Mouse (Mus musculus): Measurements from ENCODE around the gene Ssx2ip.
A peak's percentile ranks its signal among the peaks of the same experiment; 100 is the strongest.
"Not testable (repeated sequence)": the region's sequence is repeated elsewhere in the genome, so short reads cannot be mapped to it uniquely, and the experiment has no call there.

Gene Ssx2ip

DNA sequence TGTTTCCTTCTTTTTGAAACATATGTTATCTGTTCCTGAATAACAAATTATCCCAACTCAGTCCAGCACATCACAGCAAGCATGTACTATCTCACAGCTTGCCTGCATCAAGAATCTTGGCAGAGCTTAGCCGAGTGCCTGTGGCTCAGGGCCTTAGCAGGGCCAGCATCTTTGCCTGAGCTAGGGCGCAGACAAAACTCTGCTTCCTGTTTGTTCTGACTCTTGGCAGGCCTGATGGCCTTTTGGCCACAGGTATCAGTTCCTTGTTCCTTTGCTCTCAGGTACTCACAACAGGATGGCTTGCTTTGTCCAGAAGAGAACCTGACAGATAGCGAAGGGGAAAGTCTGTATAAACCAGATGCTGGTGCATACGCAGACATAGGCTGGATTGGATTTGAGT lies 9.6 kb downstream of the Ssx2ip start:
- Histone ChIP-seq H3K36me3 (ENCODE audit: control insufficient read depth, insufficient read depth, low read length, poor library complexity, severe bottlenecking) (no peaks in the 10 kb centered on the region), H3K27me3 (ENCODE audit: control insufficient read depth, insufficient read depth, low read length, poor library complexity, severe bottlenecking) (no peaks in the 10 kb centered on the region)
- DNase-seq (ENCODE audit: low read depth, low spot score) = peak; percentile 7

DNA sequence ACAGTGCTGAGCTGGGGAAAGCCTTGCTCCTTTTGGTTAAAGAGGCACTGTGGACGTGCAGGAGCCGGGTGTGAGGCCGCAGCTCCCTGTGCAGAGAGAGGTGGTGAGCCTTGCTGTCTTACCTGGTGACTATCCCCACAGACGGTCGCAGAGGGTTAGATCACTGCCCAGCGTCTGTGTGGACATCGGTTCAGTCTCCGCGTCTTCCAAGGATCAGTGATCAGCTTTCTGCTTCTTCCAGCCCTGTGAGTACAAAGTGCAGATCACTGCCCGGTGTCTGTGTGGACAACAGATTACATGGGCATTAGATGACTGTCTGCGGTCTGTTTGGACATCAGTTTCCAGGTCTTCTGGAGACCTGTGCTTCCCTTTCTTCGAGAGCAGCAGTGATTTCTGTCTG lies 10.1 kb downstream of the Ssx2ip start:
- H3K36me3 ChIP-seq (ENCODE audit: control insufficient read depth, insufficient read depth, low read length, poor library complexity, severe bottlenecking) = no peaks in the 10 kb centered on the region
- no peak for DNase-seq (ENCODE audit: low read depth, low spot score)
- H3K27me3 ChIP-seq (ENCODE audit: control insufficient read depth, insufficient read depth, low read length, poor library complexity, severe bottlenecking) = no peaks in the 10 kb centered on the region

DNA sequence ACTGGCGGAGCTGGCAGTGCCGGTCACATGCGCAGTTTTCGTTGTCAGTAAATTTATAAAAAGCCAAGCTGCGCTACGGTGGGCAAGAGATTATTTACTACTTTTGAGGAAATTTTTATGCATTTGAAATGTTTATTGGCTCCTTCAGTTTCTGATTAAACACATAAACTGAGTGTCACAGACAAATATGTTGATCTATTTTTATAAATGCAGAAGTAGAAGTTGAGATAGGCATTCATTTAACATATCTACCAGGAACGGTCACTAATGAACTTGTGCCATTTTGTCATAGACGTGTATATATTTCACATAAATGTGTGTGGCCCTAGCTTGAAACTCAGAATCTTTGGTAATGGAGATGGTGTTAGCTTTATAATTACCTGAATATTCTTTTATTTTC lies 13.4 kb downstream of the Ssx2ip start:
- DNase-seq (ENCODE audit: low read depth, low spot score) = no peak
- Histone ChIP-seq H3K36me3 (ENCODE audit: control insufficient read depth, insufficient read depth, low read length, poor library complexity, severe bottlenecking) (no peaks in the 10 kb centered on the region), H3K27me3 (ENCODE audit: control insufficient read depth, insufficient read depth, low read length, poor library complexity, severe bottlenecking) (no peaks in the 10 kb centered on the region)

DNA sequence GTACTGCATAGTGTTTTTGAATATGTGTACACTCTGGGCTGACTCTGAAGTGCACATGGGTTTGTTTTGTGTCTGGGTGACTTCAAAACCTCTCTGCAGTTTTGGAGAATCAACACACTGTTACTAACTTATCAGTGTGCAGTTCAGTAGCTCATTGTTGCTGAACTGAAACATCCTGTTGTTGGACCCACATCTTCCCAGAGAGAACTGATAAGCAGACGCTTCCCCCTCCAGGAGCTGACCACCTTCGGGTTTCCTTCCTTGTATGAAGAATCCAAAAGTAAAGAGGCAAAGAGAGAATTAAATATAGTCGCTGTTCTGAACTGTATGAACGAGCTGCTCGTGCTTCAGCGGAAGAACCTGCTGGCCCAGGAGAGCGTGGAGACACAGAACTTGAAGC lies 14.5 kb downstream of the Ssx2ip start:
- no peaks in the 10 kb centered on the region for H3K27me3 ChIP-seq (ENCODE audit: control insufficient read depth, insufficient read depth, low read length, poor library complexity, severe bottlenecking)
- DNase-seq (ENCODE audit: low read depth, low spot score) = no peak
- no peaks in the 10 kb centered on the region for H3K36me3 ChIP-seq (ENCODE audit: control insufficient read depth, insufficient read depth, low read length, poor library complexity, severe bottlenecking)

DNA sequence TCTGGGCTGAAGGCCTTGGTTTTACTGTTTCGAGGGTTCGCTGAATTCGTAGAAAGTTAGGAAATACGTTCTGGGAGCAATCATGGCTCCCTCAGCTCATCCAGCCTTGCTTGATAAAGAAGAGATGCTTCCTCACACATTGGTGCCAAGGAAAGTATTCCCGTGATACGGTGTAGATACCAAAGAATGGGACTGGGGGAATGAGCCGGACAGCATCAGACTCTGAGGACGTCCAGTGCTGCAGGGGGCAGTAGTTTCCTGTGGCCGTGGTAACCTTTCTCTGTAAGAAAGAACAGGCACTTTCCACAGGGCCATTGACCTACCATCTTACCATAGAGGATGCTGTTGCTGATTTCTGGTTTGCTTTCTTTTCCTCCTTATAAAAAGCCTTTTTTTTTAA lies 15.1 kb downstream of the Ssx2ip start:
- Histone ChIP-seq H3K36me3 (ENCODE audit: control insufficient read depth, insufficient read depth, low read length, poor library complexity, severe bottlenecking) (no peaks in the 10 kb centered on the region), H3K27me3 (ENCODE audit: control insufficient read depth, insufficient read depth, low read length, poor library complexity, severe bottlenecking) (no peaks in the 10 kb centered on the region)
- no peak for DNase-seq (ENCODE audit: low read depth, low spot score)

DNA sequence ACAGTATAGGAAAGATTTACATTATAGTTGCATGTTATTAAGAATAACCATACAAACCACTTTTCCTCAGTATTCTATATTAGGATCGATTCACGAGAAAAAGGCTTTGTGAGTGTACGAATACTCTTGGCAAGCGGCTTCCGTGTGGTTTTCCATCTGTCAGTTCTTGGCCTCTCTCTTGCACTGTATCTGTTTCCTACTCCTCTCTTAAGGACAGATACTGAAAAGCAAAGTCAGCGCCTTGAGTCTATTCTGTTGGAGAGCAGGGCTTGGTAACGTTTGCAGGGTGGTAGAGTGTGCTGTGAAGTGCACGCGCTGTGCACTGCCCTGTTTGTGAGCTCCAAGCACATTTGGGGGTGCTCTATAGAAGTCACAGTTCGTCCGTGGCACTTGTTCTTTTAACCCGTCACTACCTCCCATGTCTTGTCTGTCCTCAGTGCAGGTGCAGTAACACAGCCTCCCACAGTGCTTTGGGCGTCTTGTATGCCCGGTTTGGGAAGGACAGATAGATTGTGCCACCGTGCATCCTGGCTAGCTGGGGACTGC lies 15.6 kb downstream of the Ssx2ip start:
- Histone ChIP-seq H3K36me3 (ENCODE audit: control insufficient read depth, insufficient read depth, low read length, poor library complexity, severe bottlenecking) (no peaks in the 10 kb centered on the region), H3K27me3 (ENCODE audit: control insufficient read depth, insufficient read depth, low read length, poor library complexity, severe bottlenecking) (no peaks in the 10 kb centered on the region)
- DNase-seq (ENCODE audit: low read depth, low spot score) = no peak

DNA sequence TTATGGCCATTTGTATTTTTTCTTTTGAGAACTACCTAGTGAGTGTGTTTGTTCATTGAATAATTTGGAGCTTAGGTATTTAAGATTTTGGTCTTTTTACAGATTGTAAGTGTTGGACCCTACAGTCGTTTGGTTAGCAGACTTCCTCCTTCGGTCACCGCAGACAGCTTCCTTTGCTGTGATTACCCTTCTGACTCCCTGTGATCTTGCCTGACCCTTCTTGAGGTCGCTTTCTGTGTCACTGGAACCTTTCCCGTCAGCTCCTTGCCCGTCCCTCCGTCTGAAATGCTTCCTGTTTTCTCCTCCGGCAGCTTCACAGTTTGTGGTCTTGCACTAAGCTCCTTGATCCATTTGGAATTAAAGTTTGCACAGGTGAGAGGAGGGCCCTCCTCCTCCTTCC lies 17.3 kb downstream of the Ssx2ip start:
- Histone ChIP-seq H3K36me3 (ENCODE audit: control insufficient read depth, insufficient read depth, low read length, poor library complexity, severe bottlenecking) (no peaks in the 10 kb centered on the region), H3K27me3 (ENCODE audit: control insufficient read depth, insufficient read depth, low read length, poor library complexity, severe bottlenecking) (no peaks in the 10 kb centered on the region)
- DNase-seq (ENCODE audit: low read depth, low spot score) = no peak

DNA sequence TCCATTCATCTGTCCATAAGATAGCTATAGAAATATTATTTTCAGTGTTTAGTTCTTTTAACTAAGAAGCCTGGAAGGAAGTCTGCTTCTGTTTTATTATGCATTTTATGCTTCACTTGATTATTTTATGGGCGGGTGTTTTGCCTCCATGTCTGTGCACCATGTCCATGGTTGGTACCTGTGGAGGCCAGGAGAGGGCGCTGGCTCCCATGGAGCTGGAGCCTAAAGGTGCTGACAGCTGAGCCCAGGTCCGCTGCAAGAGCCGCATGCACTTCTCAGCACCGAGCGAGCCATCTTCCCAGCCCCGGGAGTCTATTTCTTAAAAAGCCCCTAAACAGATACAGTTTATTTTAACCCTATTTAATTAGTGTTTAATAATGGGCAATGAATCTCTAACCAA lies 19.3 kb downstream of the Ssx2ip start:
- H3K36me3 ChIP-seq (ENCODE audit: control insufficient read depth, insufficient read depth, low read length, poor library complexity, severe bottlenecking) = no peaks in the 10 kb centered on the region
- H3K27me3 ChIP-seq (ENCODE audit: control insufficient read depth, insufficient read depth, low read length, poor library complexity, severe bottlenecking) = no peaks in the 10 kb centered on the region
- peak; percentile 11 for DNase-seq (ENCODE audit: low read depth, low spot score)

DNA sequence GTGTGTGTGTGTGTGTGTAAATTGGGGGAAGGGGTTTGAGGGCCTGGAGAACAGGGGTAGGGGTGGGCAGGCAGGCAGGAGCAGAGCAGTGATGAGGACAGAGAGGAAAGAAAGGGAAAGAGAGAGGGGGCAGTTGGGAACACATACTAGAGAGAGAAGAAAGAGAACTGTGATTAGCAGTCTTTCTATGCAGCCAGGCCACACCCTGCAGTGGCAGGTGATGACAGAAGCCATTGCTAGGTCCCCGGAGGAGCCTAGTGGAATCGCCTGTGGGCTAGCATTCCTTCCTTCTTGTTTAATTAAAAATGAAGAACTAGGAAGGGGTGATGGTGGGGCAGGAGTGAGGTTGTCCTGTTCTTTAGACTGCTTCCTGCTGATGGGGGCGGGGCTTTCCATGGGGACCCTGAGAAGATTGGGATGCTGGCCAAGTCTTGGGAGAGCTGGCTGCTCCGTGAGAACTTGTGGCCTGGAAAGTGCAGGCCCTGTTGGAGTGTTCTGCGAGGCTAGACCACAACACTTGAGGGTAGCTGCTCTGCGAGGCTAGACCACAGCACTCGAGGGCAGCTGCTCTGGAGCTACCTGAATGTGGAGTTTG lies 20.0 kb downstream of the Ssx2ip start:
- Histone ChIP-seq H3K27me3 (ENCODE audit: control insufficient read depth, insufficient read depth, low read length, poor library complexity, severe bottlenecking) (no peaks in the 10 kb centered on the region), H3K36me3 (ENCODE audit: control insufficient read depth, insufficient read depth, low read length, poor library complexity, severe bottlenecking) (no peaks in the 10 kb centered on the region)
- no peak for DNase-seq (ENCODE audit: low read depth, low spot score)

DNA sequence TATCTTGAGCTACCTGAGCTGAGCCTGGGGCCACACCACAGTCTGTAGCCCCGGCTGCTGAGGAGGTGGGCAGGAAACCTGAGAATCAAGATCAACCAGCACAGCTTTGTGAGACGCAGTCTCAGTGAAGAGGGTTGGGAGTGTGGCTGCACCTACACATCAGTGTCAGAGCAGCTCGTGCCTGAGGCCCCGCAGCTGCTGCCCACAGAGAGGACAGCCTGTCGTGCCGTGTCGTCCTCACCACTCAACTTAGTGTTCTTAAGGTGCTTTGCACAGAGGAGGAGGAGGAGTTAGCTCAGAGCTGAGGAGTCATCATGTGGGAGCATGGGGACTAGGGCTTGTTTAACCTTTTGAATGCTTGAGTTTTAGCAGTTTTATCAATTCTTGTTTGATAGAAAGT lies 21.5 kb downstream of the Ssx2ip start:
- no peaks in the 10 kb centered on the region for H3K27me3 ChIP-seq (ENCODE audit: control insufficient read depth, insufficient read depth, low read length, poor library complexity, severe bottlenecking)
- no peak for DNase-seq (ENCODE audit: low read depth, low spot score)
- H3K36me3 ChIP-seq (ENCODE audit: control insufficient read depth, insufficient read depth, low read length, poor library complexity, severe bottlenecking) = no peaks in the 10 kb centered on the region

DNA sequence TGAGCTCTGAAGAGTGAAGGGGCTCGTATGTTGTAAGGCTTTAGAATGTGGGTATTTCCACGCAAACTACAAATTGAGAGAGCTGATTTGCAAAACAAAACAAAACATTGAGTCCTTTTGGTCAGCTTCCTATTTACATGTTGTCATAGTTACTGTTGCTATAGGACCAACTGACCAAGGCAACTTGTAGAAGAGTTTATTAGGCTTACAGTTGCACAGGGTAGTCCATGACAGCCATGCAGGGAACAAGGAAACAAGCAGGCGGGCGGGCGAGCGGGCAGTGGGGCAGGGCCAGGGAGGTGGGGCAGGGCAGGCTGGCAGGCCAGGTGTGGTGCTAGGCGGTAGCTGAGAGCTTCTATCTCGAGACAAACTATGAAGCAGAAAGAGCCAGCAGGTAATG lies 22.0 kb downstream of the Ssx2ip start:
- no peaks in the 10 kb centered on the region for H3K36me3 ChIP-seq (ENCODE audit: control insufficient read depth, insufficient read depth, low read length, poor library complexity, severe bottlenecking)
- H3K27me3 ChIP-seq (ENCODE audit: control insufficient read depth, insufficient read depth, low read length, poor library complexity, severe bottlenecking) = no peaks in the 10 kb centered on the region
- no peak for DNase-seq (ENCODE audit: low read depth, low spot score)

DNA sequence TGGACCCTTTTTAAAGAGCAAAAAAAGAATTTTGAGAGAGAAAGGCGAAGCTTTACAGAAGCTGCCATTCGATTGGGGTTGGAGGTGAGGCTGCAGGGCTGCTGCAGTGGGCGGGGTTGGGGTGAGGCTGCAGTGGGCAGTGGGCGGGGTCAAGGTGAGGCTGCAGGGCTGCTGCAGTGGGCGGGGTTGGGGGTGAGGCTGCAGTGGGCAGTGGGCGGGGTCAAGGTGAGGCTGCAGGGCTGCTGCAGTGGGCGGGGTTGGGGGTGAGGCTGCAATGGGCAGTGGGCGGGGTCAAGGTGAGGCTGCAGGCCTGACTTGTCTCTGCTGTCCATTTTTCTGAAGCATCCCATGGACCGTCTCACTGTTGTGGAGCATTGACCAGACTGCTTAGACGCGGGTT lies 28.6 kb downstream of the Ssx2ip start:
- H3K36me3 ChIP-seq (ENCODE audit: control insufficient read depth, insufficient read depth, low read length, poor library complexity, severe bottlenecking); DNase-seq (ENCODE audit: low read depth, low spot score); H3K27me3 ChIP-seq (ENCODE audit: control insufficient read depth, insufficient read depth, low read length, poor library complexity, severe bottlenecking): not testable (repeated sequence)

DNA sequence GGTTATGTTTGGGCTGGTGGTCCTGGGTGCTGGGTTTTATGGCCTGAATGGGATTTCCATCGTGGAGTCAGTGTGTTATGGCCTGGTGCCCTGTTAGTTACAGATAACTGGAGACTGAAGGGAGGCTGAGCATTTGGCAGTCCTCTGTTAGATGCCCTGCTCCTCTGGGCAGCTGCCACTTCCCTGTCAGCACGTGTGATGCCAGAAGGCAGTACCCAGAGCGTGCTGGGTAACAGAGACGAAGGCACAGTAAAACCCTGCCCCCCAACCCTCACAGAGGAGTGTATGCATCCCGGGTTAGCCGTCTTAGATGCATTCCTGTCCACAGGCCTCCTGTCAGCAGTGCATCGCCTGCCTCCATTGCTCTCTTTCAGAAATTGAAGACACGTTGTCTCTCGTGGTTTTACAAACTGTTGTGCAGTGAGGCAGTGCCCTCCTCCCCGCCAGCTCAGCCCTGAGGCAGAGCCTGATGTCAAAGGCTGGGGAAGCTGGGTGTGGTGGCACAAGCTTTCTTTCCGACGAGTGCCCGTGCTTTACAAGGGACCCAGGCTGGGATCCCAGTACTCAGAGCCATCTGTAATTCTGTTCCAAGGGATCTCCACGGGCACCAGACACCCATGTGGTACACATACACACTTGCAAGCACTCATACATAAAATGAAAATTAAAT lies 29.4 kb downstream of the Ssx2ip start:
- Histone ChIP-seq H3K27me3 (ENCODE audit: control insufficient read depth, insufficient read depth, low read length, poor library complexity, severe bottlenecking) (no peaks in the 10 kb centered on the region), H3K36me3 (ENCODE audit: control insufficient read depth, insufficient read depth, low read length, poor library complexity, severe bottlenecking) (no peaks in the 10 kb centered on the region)
- DNase-seq (ENCODE audit: low read depth, low spot score) = no peak

DNA sequence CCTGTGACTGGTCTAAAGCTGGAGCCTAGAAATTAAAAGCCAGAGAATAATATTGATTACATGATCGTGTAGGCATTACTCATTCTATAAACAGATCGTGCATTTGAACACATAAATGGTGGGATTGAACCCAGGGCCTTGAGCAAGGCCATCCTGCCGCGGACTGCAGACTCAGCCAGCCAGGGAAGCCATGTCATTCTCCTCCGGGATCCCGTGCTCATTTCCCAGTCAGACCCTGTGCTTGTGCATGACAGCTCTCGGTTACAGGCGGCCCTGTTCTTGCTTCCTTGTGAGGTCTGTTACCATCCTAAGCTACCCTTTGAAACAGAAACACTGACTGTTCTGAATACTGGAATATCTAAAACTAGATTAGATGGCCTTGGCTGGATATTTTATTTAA lies 30.2 kb downstream of the Ssx2ip start:
- DNase-seq (ENCODE audit: low read depth, low spot score) = no peak
- no peaks in the 10 kb centered on the region for H3K27me3 ChIP-seq (ENCODE audit: control insufficient read depth, insufficient read depth, low read length, poor library complexity, severe bottlenecking)
- H3K36me3 ChIP-seq (ENCODE audit: control insufficient read depth, insufficient read depth, low read length, poor library complexity, severe bottlenecking) = no peaks in the 10 kb centered on the region

DNA sequence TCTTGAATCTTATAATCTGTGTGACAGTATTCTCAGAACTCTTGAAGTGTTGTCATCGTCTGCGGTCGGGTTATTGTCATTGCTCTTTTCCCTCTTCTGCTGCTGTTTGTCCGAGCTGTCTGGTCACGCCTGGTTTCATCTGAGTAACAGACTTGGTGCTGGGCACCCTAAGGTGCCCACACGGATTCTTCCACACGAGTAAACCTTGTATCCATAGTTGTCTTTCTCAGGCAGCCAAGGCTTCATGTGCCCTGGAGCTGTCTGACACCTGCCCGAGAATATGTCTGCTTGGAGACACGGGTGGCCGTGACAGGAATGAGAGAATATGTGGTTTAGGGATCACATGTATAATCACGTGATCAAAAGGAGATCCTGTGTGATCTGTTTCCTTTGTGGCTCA lies 31.1 kb downstream of the Ssx2ip start:
- no peaks in the 10 kb centered on the region for H3K36me3 ChIP-seq (ENCODE audit: control insufficient read depth, insufficient read depth, low read length, poor library complexity, severe bottlenecking)
- no peaks in the 10 kb centered on the region for H3K27me3 ChIP-seq (ENCODE audit: control insufficient read depth, insufficient read depth, low read length, poor library complexity, severe bottlenecking)
- DNase-seq (ENCODE audit: low read depth, low spot score) = no peak

DNA sequence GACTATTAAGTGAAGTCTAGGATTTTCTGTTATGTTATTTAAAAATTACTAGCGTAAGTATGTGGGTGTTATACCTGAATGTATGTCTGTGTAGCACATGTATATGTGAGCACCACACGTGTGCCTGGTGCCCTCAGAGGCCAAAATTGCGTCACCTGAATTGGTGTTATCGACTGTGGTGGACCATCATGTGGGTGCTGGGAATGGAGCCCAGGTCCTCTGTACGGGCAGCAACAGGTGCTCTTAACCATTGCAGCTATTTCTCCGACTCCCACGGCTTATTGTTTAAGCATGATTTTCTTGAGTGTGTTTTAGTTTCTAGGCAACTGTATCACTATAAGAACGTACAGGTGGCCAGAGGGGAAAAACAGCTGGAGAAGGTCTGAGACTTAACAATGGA lies 31.7 kb downstream of the Ssx2ip start:
- Histone ChIP-seq H3K36me3 (ENCODE audit: control insufficient read depth, insufficient read depth, low read length, poor library complexity, severe bottlenecking) (no peaks in the 10 kb centered on the region), H3K27me3 (ENCODE audit: control insufficient read depth, insufficient read depth, low read length, poor library complexity, severe bottlenecking) (no peaks in the 10 kb centered on the region)
- no peak for DNase-seq (ENCODE audit: low read depth, low spot score)
